Mouse (Mus musculus) neural tube, embryonic 12.5 days (tissue): ENCODE data around the gene Btbd35f20. TPM values are rescaled to one million over a fixed set of nuclear protein-coding genes. Genes with fewer than 3 reads are reported as not detected.
"Not testable (repeated sequence)": the region's sequence is repeated elsewhere in the genome, so short reads cannot be mapped to it uniquely, and the experiment has no call there.

Experiments
- ATAC-seq: fragments of 200-750 bp; cut with Nextera tagmentation; 2 replicates; pipeline ENCODE4 v1.8.0; 2017; ENCODE audit warnings: low read depth, mild to moderate bottlenecking, moderate TSS enrichment, moderate library complexity; ENCODE audit not compliant: low FRiP score
- H3K27ac ChIP-seq: fragments of 300-500 bp; sonication (generic); 2 replicates; pipeline ENCODE4 v1.5.1; 2016
- H3K27me3 ChIP-seq: fragments of 300-500 bp; sonication (generic); replicated peaks from 2 replicates; pipeline ENCODE4 v1.6.1; 2016; ENCODE audit warnings: mild to moderate bottlenecking
- H3K36me3 ChIP-seq: fragments of 300-500 bp; sonication (generic); 2 replicates; pipeline ENCODE4 v1.6.1; 2016; ENCODE audit warnings: mild to moderate bottlenecking
- H3K4me1 ChIP-seq: fragments of 300-500 bp; sonication (generic); 2 replicates; pipeline ENCODE4 v1.6.1; 2016
- H3K4me2 ChIP-seq: fragments of 300-500 bp; sonication (generic); replicated peaks from 2 replicates; pipeline ENCODE4 v1.6.1; 2016; ENCODE audit warnings: mild to moderate bottlenecking
- H3K4me3 ChIP-seq: fragments of 300-500 bp; sonication (generic); 2 replicates; pipeline ENCODE4 v1.5.1; 2016
- H3K9ac ChIP-seq: fragments of 300-500 bp; sonication (generic); 2 replicates; pipeline ENCODE4 v1.6.1; 2016; ENCODE audit warnings: mild to moderate bottlenecking
- H3K9me3 ChIP-seq: fragments of 300-500 bp; sonication (generic); 2 replicates; pipeline ENCODE4 v1.6.1; 2016; ENCODE audit warnings: mild to moderate bottlenecking
- WGBS: fragments of 180-500 bp; shearing (Covaris S2); methylation state at CpG from one replicate; pipeline ENCODE4 v1.1.7; 2016; 5-methylcytosine and 5-hydroxymethylcytosine counted together
- polyA plus RNA-seq: library from polyadenylated mRNA; unstranded; fragments of >200 nt; fragmentation: Nextera tagmentation; extraction: Ambion mirVana; gene quantifications from 2 replicates; pipeline ENCODE4 v1.2.1, GENCODE M21; 2016

The Btbd35f20 gene
- polyA plus RNA-seq, result not detected in 2 replicates

- H3K36me3 ChIP-seq, H3K4me2 ChIP-seq, H3K4me3 ChIP-seq, H3K9me3 ChIP-seq, H3K27me3 ChIP-seq, H3K9ac ChIP-seq, H3K27ac ChIP-seq, ATAC-seq, H3K4me1 ChIP-seq: not testable (repeated sequence)
- no CpG with 5 or more reads among the region's 4 CpGs for WGBS
Observed at GRCm38 (mm10) chrX:4291145-4291544, at the start of gene Btbd35f20. TSS of gene Btbd35f20 (minus strand) at chrX:4291245.

Other genes with a start within 250 kb of the Btbd35f20 start
- gene Btbd35f28, start 94.7 kb downstream of the Btbd35f20 start, polyA plus RNA-seq, result not detected in 2 replicates
- gene Btbd35f17, start 79.4 kb upstream of the Btbd35f20 start, polyA plus RNA-seq, result not detected in 2 replicates